Mouse (Mus musculus): ENCODE results near the gene Crp. TPM values are rescaled to one million over a fixed set of nuclear protein-coding genes. Genes with fewer than 3 reads are reported as not detected.

Crp gene
- polyA plus RNA-seq, 1 experiment from 2014 or later: not detected

Other genes with a start within 250 kb of the Crp start
- 0.25 TPM in 1 of 2 replicates, not detected in the other for gene Slamf9, start 222.7 kb upstream of the Crp start, polyA plus RNA-seq (2014; fragmentation: Nextera tagmentation; extraction: Ambion mirVana)
- 52.7 and 53.1 TPM in 2 replicates for gene Igsf9, start 216.3 kb upstream of the Crp start, polyA plus RNA-seq (2014; fragmentation: Nextera tagmentation; extraction: Ambion mirVana)
- 53.6 and 56.0 TPM in 2 replicates for gene Tagln2, start 198.0 kb upstream of the Crp start, polyA plus RNA-seq (2014; fragmentation: Nextera tagmentation; extraction: Ambion mirVana)
- gene Cfap45, start 177.3 kb upstream of the Crp start, polyA plus RNA-seq (2014; fragmentation: Nextera tagmentation; extraction: Ambion mirVana): 0.68 and 1.3 TPM in 2 replicates
- 0.14 TPM in 1 of 2 replicates, not detected in the other for gene Vsig8, start 142.1 kb upstream of the Crp start, polyA plus RNA-seq (2014; fragmentation: Nextera tagmentation; extraction: Ambion mirVana)
- gene Slamf8, start 107.5 kb upstream of the Crp start, polyA plus RNA-seq (2014; fragmentation: Nextera tagmentation; extraction: Ambion mirVana): 0.08 and 0.18 TPM in 2 replicates
- gene Fcrl6, start 95.5 kb upstream of the Crp start, polyA plus RNA-seq (2014; fragmentation: Nextera tagmentation; extraction: Ambion mirVana): 1.1 and 1.7 TPM in 2 replicates
- 13.1 and 13.8 TPM in 2 replicates for gene Dusp23, start 65.1 kb upstream of the Crp start, polyA plus RNA-seq (2014; fragmentation: Nextera tagmentation; extraction: Ambion mirVana)
- not detected in 2 replicates for gene Apcs, start 197.0 kb downstream of the Crp start, polyA plus RNA-seq (2014; fragmentation: Nextera tagmentation; extraction: Ambion mirVana)